Mouse (Mus musculus) left cerebral cortex, postnatal 10 days (tissue): ENCODE data around the gene Erich2. TPM values are rescaled to one million over a fixed set of nuclear protein-coding genes. Genes with fewer than 3 reads are reported as not detected.
"Not testable (repeated sequence)": the region's sequence is repeated elsewhere in the genome, so short reads cannot be mapped to it uniquely, and the experiment has no call there.

ENCODE experiments used
- DNase-seq, 2 experiments: peaks; one replicate each; pipeline ENCODE4 v3.0.0; 2021 to 2022; ENCODE audit warnings: low spot score in 2 of 2, mixed read lengths in 1 of 2; ENCODE audit errors: extremely low spot score in 1 of 2
- intact Hi-C: fragments of 180-260 bp; cut with DNase I; formaldehyde crosslinking; loops from one replicate; pipeline ENCODE4 v1.15.1; 2025
- total RNA-seq, 2 experiments: library from RNA; stranded (reverse); gene quantifications; 2 replicates each; pipeline ENCODE4 v1.2.3; 2021

Gene Erich2
- total RNA-seq: 1 to 10 TPM in 1 of 2 experiments, under 1 TPM in 1; 0.49 to 1.6 TPM

GRCm38 (mm10) chr2:70508496-70508895 is at the start of gene Erich2:
TSS of gene Erich2 (plus strand) at chr2:70508819.
- intact Hi-C loops: no loop called here
- DNase-seq: no peak

GRCm38 (mm10) chr2:70463606-70464005 is 45.0 kb upstream of the Erich2 start:
- no peak for DNase-seq

DNA sequence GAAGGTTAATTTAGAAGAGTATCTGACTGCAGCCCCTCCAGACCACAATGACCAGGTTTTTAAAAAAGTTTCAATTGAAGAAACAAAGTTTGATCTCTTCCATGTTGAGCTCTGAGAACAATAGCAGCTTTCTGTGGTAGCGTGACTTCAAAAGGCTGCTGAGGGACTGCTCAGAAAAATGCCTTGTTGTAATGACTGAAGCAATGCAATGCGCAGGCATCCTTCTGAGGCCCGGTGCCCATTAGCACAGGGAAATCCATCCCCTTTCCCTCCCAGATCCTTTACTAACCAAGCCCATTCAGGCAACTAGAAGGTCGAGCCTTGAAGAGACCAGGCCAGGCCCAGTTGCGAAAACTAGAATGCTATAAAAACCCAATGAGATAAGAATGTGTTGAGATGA is 37.5 kb upstream of the Erich2 start:
- intact Hi-C loops: no loop called here
- DNase-seq: no peak

More at GRCm38 (mm10) chr2:70463606-70464005, 45.0 kb upstream of the Erich2 start:
- intact Hi-C loops: no loop called here

DNA sequence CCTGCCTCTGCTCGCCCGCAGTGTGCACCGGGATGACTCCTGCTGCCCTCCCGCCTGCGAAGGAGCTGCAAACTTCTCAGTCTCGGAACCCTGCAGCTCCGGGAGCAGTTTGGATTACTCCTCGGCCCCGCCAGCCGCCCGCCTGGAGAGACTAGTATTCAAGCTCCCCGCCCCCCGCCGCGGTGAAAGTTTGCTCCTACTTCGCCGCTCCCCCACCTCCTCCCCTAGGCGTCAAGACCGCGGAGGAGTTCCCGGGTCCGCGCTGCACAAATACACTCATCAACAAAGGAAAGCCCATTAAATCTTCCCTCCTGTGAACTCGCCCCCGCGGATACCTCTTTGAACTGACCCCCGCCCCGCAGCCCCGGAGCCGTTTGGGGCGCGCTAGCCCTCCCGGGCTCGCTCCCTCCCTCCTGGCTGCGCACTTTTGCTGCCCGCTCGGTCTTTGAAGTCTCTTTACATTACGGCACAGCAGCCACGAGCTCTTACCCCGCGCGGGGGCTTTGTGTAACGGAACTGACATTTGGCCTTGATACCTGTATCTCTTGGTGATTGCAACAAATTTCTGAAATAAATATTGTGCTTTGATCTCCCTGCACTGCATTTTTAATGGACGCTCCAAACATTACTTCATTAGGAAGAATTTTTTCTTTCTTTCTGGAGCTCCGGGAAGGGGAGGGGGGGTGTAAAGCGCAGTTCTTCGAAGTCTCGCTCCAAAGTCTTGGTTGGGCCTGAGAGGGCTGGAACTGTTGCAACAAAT is 36.6 kb upstream of the Erich2 start:
- intact Hi-C loops: no loop called here
- DNase-seq: peak in 1 of 2 experiments; percentile 51

DNA sequence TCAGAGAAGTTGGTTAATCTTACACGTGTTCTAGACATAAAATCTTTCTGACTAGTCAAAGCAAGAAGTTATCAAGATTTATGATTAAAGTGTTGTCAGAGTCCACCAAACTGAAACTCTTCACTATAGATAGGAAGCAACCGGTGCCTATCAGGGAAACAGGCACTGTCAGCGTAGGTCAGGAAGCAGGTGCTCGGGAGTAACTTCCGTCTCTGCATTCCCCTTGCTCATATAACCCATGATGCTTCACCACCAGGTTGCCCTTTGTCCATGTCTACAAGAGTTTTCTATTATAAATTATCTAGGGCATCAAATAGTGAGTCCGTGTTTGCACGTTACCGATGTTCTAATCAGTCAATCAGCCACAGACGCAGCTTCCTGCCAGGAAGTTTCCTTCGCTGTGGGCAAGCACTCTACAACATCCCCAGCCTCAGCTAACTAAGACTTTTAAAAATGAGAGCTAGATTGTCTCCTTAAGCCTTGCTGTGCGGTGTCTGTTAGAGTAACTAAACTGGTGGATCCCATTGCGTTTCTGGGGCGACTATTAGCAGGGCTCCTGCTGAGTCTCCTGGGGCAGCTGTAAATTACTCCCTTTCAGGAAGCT is 10.8 kb upstream of the Erich2 start:
- intact Hi-C loops: no loop called here
- no peak for DNase-seq

DNA sequence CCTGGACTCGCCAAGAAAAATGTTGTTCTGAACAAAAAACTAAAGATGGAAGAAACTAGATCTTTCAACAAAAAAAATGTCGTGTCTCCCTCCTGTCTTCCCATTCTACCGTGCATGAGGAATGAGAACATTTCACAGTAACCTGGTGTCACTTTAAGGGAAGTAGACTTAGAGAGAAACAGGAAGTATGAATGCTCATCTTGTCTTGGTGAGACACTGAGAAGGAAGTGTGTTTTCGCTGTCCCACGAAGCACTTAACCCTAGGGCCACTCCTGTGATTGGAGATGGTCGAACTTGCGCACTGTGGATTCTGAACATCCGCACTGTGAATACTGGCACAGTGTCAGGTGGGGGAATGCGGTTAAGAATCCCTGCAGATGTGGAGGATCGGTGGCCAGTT is 5.2 kb upstream of the Erich2 start:
- no peak for DNase-seq
- intact Hi-C loops: no loop called here

GRCm38 (mm10) chr2:70505229-70505628 is 3.4 kb upstream of the Erich2 start:
- intact Hi-C loops: no loop called here
- no peak for DNase-seq

DNA sequence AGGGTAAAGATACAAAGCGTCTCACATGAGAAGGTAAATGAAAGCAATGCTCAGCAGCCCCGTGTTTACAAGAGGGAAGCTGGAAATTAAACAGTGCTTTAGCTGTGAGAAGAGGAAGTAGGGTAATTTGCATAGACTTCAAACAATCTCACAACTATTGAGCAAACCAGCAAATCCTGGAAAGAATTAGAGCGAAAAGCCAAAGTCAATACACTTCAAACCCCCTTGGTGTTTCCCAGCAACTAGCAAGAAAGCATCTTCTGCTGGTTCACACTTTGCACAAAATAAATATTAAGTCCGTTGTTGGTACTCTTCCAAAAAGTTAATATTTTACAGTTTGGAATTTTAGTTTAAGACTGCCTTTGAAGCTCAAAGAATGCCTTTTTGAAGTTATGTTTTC is 2.7 kb upstream of the Erich2 start:
- intact Hi-C loops: no loop called here
- DNase-seq: no peak

- no peak for DNase-seq
- intact Hi-C loops: no loop called here
Measured at GRCm38 (mm10) chr2:70506372-70506771, 2.2 kb upstream of the Erich2 start.

DNA sequence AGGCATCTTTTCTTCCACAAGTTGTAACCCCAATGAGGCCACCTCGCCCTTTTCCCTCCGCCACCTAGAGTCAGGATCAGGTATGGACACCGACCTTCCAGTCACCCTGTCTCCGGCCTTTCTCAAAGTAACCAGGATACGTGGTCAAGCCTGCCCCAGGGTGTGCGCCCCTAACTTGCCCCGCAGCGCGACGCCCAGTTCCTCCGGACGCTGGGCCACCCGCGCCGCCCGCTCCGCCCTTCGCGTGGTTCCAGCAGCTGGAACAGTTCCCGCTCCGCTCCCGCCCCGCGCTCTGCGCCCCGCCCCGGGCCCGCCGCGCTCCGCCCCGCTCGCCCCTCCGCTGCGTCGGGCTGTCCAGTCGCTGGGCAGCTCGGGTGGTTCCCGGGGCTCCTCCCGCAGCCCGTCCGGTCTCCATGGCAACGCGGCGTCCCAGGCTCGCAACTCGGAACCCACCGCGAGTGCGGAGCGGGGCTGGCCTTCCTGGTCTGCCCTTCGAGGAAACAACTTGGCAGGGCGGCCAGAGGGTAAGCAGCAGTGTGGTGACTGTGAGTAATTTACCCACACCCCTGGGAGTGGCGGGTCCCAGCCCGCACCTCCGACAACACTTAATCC is 508 bp downstream of the Erich2 start:
- DNase-seq: peak; percentile 62 to 92
- intact Hi-C loops: no loop called here

GRCm38 (mm10) chr2:70538283-70538682 is 29.7 kb downstream of the Erich2 start:
- peak in 1 of 2 experiments; percentile 44 for DNase-seq
- intact Hi-C loops: not testable (repeated sequence)

DNA sequence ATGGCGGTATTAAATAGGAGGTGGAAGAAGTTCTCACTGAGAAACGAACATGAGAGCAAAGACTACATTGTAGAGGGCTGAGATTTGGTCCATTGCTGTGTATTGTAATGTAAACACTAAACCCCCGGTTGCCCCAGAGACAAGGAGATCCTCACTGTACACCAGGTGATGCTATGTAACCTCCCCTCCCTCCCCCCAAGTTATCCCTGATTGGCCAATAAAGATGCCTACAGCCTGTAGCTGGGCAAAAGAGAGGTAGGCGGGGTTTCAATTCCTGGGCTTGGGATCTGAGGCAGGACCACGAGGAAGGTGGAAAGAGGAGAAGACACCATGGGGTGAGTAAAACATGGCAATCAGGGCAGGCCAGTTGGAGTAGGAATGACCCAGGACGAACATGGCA is 42.1 kb downstream of the Erich2 start:
- no peak for DNase-seq
- intact Hi-C loops: no loop called here

- DNase-seq: no peak
Measured at GRCm38 (mm10) chr2:70551446-70551845, 42.8 kb downstream of the Erich2 start.

DNA sequence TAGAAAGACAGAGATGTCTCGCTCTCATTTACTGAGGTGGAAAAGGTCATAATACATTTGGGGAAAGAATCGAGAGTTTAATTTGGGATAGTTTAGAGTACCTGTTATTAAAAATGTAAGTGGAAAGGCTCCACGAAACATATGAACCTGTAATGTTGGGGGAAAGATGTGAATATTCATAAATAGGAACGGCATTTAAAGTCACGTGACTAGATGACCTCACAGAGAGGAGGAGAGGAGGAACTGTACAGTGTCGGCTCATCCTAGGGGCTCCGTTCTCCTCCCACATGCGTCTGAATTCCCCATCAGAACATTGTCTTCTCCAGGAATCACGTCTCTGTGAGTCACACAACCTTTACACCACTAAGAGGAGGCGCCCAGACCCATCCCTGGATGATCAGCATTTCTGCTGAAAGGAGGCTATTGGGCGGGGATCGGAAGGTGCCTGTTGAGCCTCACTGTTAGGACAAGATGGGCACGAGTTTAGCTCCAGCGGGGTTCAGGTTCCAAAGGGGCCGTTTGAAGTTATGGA is 43.5 kb downstream of the Erich2 start:
- intact Hi-C loops: no loop called here
- DNase-seq: no peak

More at GRCm38 (mm10) chr2:70551446-70551845, 42.8 kb downstream of the Erich2 start:
- intact Hi-C loops: no loop called here

GRCm38 (mm10) chr2:70552772-70553171 is 44.2 kb downstream of the Erich2 start, which contains the start of gene Gad1:
TSS of gene Gad1 (plus strand) at chr2:70553072.
- intact Hi-C loops: no loop called here

DNA sequence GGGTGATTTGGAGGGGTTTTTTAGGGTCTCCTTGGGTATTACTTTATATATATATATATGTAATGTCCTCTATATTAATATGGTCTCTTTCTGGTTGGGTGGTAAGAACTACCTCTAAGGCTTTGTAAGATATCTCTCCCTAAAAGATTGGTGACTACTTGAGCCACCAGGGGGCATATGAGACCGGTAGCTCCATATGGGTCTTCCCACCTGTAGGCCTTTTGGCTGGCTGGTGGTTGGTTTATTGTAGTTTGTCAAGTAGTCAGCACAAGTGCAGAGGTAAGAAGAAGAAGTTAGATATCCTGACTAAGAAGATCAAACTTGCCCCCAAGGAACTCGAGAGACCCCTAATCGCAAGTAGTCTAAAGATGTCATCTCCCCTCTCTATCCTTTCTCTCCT is 45.2 kb downstream of the Erich2 start:
- DNase-seq: no peak
- intact Hi-C loops: no loop called here

More at GRCm38 (mm10) chr2:70552772-70553171, 44.2 kb downstream of the Erich2 start, which contains the start of gene Gad1:
- DNase-seq: no peak

DNA sequence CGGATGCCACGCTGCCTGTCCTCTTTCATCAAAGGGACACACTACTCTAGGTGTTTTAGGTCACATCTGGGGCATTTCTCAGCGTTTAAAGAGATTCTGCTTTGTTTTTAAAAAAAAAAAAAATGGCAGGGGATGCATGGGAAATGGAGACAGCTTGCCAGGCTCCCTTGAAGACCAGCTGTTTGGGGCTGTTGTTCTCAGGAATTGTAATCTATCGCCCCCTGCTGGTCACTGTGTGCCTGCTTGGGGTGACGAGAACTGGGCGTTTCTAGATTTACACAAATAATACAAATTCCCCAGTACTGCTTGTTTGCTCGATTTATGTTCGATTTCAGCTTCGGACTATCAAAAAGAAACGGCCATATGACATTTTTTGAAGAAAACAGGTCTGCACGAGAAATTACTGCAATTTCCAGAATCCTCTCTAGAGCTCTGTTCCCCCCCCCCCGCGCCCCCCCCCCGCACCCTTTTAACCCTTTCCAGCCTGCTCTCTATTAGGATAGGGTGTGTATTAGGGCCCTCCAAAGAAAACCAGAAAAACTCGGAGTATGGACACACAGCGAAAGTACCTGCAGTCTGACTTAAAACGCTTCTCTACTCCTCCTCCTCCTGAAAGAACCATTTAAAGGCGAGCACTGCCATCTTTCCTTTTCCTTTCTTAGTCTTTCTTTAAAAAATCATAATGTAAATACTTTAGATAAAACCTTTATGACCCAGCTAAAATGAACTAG is 49.7 kb downstream of the Erich2 start:
- DNase-seq: peak; percentile 87 to 91
- intact Hi-C loops: loop anchor here (2.0 to 5.0 kb wide), 2 partner anchors 301 to 331 kb away; no protein-coding TSS in a partner anchor

- peak in 1 of 2 experiments; percentile 28 for DNase-seq
- intact Hi-C loops: loop anchor here (2.0 to 5.0 kb wide), 2 partner anchors 302 to 332 kb away; no protein-coding TSS in a partner anchor
Measured at GRCm38 (mm10) chr2:70558843-70559451, 50.3 kb downstream of the Erich2 start.
